Mouse (Mus musculus) cerebellum, adult 11-12 months (tissue): ENCODE measurements at regions not wholly inside any gene's neighbourhood (a gene's known extent, or its start where the extent isn't known, plus 50 kb on each side); places are given as distances from the start of the nearest gene placed in this dataset.
A peak's percentile ranks its signal among the peaks of the same experiment; 100 is the strongest.

Experiments used
- DNase-seq: peaks from one replicate; pipeline ENCODE4 v3.0.0; 2022

GRCm38 (mm10) chrX:147616374-147616773 lies 62.5 kb upstream of the Lrch2 start:
- DNase-seq: no peak

- peak; percentile 4 for DNase-seq
These were observed 54.8 kb upstream of the Lrch2 start for GRCm38 (mm10) chrX:147608660-147609059.
